Mouse (Mus musculus): ENCODE results near the gene Mycbp. TPM values are rescaled to one million over a fixed set of nuclear protein-coding genes. Genes with fewer than 3 reads are reported as not detected.
A peak's percentile ranks its signal among the peaks of the same experiment; 100 is the strongest.

The Mycbp gene
- polyA plus RNA-seq, 1 experiment = 30.1 TPM

GRCm38 (mm10) chr4:123894295-123894694 lies 10.3 kb upstream of the Mycbp start:
- H3K4me1 ChIP-seq (ENCODE audit: control insufficient read depth, insufficient read depth, low read length) = no peaks in the 10 kb centered on the region
- no peaks in the 10 kb centered on the region for H3K27me3 ChIP-seq (replicated peaks; ENCODE audit: control insufficient read depth, insufficient read depth, low read length)
- no peaks in the 10 kb centered on the region for H3K36me3 ChIP-seq (ENCODE audit: control insufficient read depth, insufficient read depth, low read length)
- H3K27ac ChIP-seq (ENCODE audit: insufficient read depth, low read depth, low read length) = no peak overlapping the region
- DNase-seq = no peak
- H3K4me3 ChIP-seq (ENCODE audit: insufficient read depth, low read depth, low read length) = no peak overlapping the region
- TF ChIP-seq CTCF (conservative IDR thresholded peaks at IDR 0.05; ENCODE audit: insufficient read depth, insufficient read length, low read depth, low read length) = no peak
- TF ChIP-seq POLR2A (IDR thresholded peaks at IDR 0.05; ENCODE audit: low read depth, low read length) = no peak
- WGBS = 81% methylated on average over 4 of the region's 4 CpGs

DNA sequence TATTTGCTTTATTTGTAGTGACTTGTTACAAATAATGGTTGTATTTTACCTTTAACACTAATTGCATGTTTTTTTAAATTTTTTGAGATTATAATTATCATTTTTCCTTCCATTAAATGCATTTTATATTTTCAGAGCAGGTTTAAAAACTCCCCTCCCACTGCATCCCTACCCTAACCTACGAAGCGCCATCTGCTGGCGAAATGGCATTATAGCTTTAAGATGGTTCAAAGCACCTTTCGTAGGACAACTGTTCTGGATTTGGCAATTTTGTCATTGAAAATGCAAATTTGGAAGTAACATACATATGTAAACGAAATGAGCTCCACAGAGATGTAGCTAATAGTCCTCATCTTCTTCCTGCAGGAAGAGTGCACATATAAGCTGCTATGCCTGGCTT lies 5.9 kb upstream of the Mycbp start:
- H3K27me3 ChIP-seq (replicated peaks; ENCODE audit: control insufficient read depth, insufficient read depth, low read length) = no peaks in the 10 kb centered on the region
- H3K4me3 ChIP-seq (ENCODE audit: insufficient read depth, low read depth, low read length) = no peak overlapping the region
- peak; percentile 42 for DNase-seq
- WGBS = 12% methylated on average over 5 of the region's 5 CpGs
- H3K27ac ChIP-seq (ENCODE audit: insufficient read depth, low read depth, low read length) = no peak overlapping the region
- H3K36me3 ChIP-seq (ENCODE audit: control insufficient read depth, insufficient read depth, low read length) = no peaks in the 10 kb centered on the region
- H3K4me1 ChIP-seq (ENCODE audit: control insufficient read depth, insufficient read depth, low read length) = peaks cover under 1% of the 10 kb centered on the region; the same call in 1 of the 2 replicates
- TF ChIP-seq CTCF (conservative IDR thresholded peaks at IDR 0.05; ENCODE audit: insufficient read depth, insufficient read length, low read depth, low read length) (peak; percentile 67), POLR2A (IDR thresholded peaks at IDR 0.05; ENCODE audit: low read depth, low read length) (no peak)

- no peak overlapping the region for H3K4me3 ChIP-seq (ENCODE audit: insufficient read depth, low read depth, low read length)
- no peaks in the 10 kb centered on the region for H3K36me3 ChIP-seq (ENCODE audit: control insufficient read depth, insufficient read depth, low read length)
- no peak overlapping the region for H3K27ac ChIP-seq (ENCODE audit: insufficient read depth, low read depth, low read length)
- TF ChIP-seq POLR2A (IDR thresholded peaks at IDR 0.05; ENCODE audit: low read depth, low read length) (no peak), CTCF (conservative IDR thresholded peaks at IDR 0.05; ENCODE audit: insufficient read depth, insufficient read length, low read depth, low read length) (no peak)
- WGBS = 84% methylated on average over 3 of the region's 3 CpGs
- DNase-seq = no peak
- no peaks in the 10 kb centered on the region for H3K27me3 ChIP-seq (replicated peaks; ENCODE audit: control insufficient read depth, insufficient read depth, low read length)
- H3K4me1 ChIP-seq (ENCODE audit: control insufficient read depth, insufficient read depth, low read length) = peaks cover 5% of the 10 kb centered on the region; the same call in 1 of the 2 replicates
Measured at GRCm38 (mm10) chr4:123903432-123903831, 1.2 kb upstream of the Mycbp start.

DNA sequence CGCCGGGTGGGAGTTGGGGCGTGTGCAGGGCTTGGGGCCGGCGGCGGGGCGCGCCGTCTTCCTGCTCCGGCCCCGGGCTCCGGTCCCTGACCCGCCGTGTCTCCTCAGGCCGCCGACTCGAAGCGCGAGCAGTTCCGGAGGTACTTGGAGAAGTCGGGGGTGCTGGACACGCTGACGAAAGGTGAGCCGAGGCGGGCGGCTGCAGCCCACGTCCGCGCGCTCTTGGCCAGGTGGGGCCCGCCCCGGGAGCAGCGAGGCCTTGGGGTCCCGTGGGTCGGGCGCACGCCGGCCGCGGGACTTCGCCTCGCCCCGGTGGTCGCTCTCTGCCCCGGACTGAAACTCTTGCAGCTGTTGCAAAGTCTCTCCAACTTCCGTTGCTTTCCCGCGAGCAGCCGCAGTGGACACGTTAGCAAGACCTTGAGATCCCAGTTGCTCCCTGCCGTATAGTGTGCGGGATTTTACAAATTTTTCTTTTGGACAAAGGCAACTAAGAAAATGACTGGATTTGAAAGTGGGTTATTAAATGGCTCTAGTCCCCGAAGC lies 565 bp downstream of the Mycbp start:
- DNase-seq = no peak
- H3K27me3 ChIP-seq (replicated peaks; ENCODE audit: control insufficient read depth, insufficient read depth, low read length) = no peaks in the 10 kb centered on the region
- H3K4me1 ChIP-seq (ENCODE audit: control insufficient read depth, insufficient read depth, low read length) = peaks cover 5% of the 10 kb centered on the region; the same call in 1 of the 2 replicates
- H3K27ac ChIP-seq (ENCODE audit: insufficient read depth, low read depth, low read length) = no peak overlapping the region
- peaks cover 2% of the 10 kb centered on the region; the same call in 1 of the 2 replicates for H3K36me3 ChIP-seq (ENCODE audit: control insufficient read depth, insufficient read depth, low read length)
- peak overlapping the region; percentile 51 for H3K4me3 ChIP-seq (ENCODE audit: insufficient read depth, low read depth, low read length)
- under 1% methylated on average over 53 of the region's 53 CpGs for WGBS
- TF ChIP-seq CTCF (conservative IDR thresholded peaks at IDR 0.05; ENCODE audit: insufficient read depth, insufficient read length, low read depth, low read length) (no peak), POLR2A (IDR thresholded peaks at IDR 0.05; ENCODE audit: low read depth, low read length) (no peak)

GRCm38 (mm10) chr4:123911503-123911902 lies 6.9 kb downstream of the Mycbp start:
- H3K36me3 ChIP-seq (ENCODE audit: control insufficient read depth, insufficient read depth, low read length) = peaks cover 2% of the 10 kb centered on the region; the same call in 1 of the 2 replicates
- peaks cover 8% of the 10 kb centered on the region; the same call in 1 of the 2 replicates for H3K4me1 ChIP-seq (ENCODE audit: control insufficient read depth, insufficient read depth, low read length)
- H3K27me3 ChIP-seq (replicated peaks; ENCODE audit: control insufficient read depth, insufficient read depth, low read length) = no peaks in the 10 kb centered on the region
- TF ChIP-seq POLR2A (IDR thresholded peaks at IDR 0.05; ENCODE audit: low read depth, low read length) (no peak), CTCF (conservative IDR thresholded peaks at IDR 0.05; ENCODE audit: insufficient read depth, insufficient read length, low read depth, low read length) (no peak)
- no peak overlapping the region for H3K4me3 ChIP-seq (ENCODE audit: insufficient read depth, low read depth, low read length)
- H3K27ac ChIP-seq (ENCODE audit: insufficient read depth, low read depth, low read length) = no peak overlapping the region
- no peak for DNase-seq
- WGBS = 76% methylated on average over 4 of the region's 4 CpGs

DNA sequence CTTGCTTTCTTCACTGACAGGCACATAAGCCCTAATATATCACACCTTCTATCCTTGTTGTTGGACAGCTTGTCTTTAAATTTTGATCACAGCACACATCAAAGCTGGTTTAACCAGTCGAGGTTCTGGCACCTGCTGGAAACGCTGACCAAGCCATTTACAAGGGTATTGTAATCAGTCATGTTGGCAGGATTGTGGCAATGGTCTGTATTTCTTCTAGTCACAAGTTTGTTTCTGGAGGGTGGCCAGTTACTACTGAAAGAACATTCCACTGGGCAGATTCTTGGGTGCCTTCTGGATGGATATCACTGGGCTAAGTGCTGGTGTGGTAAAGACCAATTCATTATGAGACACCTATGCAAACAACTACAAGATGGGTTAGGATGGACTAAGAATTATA lies 7.8 kb downstream of the Mycbp start:
- Histone ChIP-seq H3K27me3 (replicated peaks; ENCODE audit: control insufficient read depth, insufficient read depth, low read length) (no peaks in the 10 kb centered on the region), H3K27ac (ENCODE audit: insufficient read depth, low read depth, low read length) (no peak overlapping the region), H3K36me3 (ENCODE audit: control insufficient read depth, insufficient read depth, low read length) (peaks cover 2% of the 10 kb centered on the region; the same call in 1 of the 2 replicates), H3K4me1 (ENCODE audit: control insufficient read depth, insufficient read depth, low read length) (peaks cover 10% of the 10 kb centered on the region; the same call in 1 of the 2 replicates), H3K4me3 (ENCODE audit: insufficient read depth, low read depth, low read length) (no peak overlapping the region)
- WGBS = 26% methylated on average over 2 of the region's 2 CpGs
- no peak for TF ChIP-seq POLR2A (IDR thresholded peaks at IDR 0.05; ENCODE audit: low read depth, low read length)
- TF ChIP-seq CTCF (conservative IDR thresholded peaks at IDR 0.05; ENCODE audit: insufficient read depth, insufficient read length, low read depth, low read length) = no peak
- DNase-seq = peak; percentile 54

DNA sequence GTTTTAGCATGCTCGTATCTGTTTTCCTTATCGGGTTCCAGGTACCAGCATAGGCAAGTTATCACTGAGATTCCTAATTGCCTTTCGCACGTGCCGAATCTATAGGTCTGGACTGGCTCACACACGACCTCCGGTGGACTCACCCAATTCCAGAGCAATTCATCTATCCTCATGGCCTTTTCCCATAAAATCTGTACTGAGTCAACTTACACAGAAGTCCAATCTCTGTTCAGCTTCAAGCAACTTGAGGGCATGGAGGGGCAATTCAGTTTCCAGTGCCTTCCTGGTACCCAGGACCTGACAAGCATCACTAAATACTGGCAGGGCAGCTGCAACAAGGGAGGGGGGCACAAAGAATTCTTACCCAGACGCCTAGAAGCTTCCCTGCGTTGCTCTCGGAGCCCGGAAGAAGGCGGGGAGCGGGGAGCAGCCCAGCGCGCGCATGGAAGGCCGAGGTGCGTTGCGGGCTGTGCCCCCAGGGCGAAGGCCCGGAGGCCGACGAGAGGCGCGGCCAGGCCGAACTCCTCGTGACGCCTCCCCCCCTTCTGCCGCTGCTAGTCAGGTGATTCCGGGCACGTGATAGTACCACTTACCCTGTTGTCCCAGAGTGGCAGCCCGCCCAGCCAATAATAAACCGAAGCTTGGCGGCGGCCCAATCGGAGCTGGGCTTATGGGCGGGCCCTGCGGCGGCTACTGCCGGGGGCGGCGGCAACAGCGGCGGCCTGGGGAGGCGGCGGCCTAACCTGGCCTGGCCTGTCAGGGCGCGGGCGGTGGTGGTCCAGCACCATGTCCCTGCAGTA lies 12.3 kb downstream of the Mycbp start, which contains the start of gene Rragc:
Gene Rragc, plus strand, starts transcription at position 699 of the 800 bp plus-strand sequence.
- under 1% methylated on average over 48 of the region's 49 CpGs for WGBS
- Histone ChIP-seq H3K4me1 (ENCODE audit: control insufficient read depth, insufficient read depth, low read length) (peaks cover 17% of the 10 kb centered on the region; the same call in 1 of the 2 replicates), H3K27ac (ENCODE audit: insufficient read depth, low read depth, low read length) (peak within 1 kb of the TSS; percentile 90), H3K36me3 (ENCODE audit: control insufficient read depth, insufficient read depth, low read length) (peaks cover 4% of the 10 kb centered on the region; the same call in 1 of the 2 replicates), H3K27me3 (replicated peaks; ENCODE audit: control insufficient read depth, insufficient read depth, low read length) (no peaks in the 10 kb centered on the region), H3K4me3 (ENCODE audit: insufficient read depth, low read depth, low read length) (peak within 1 kb of the TSS; percentile 91)
- peak; percentile 100 for DNase-seq
- TF ChIP-seq CTCF (conservative IDR thresholded peaks at IDR 0.05; ENCODE audit: insufficient read depth, insufficient read length, low read depth, low read length) = no peak
- peak; percentile 47 for TF ChIP-seq POLR2A (IDR thresholded peaks at IDR 0.05; ENCODE audit: low read depth, low read length)
